Mouse (Mus musculus) G1E (cell line): ENCODE measurements around the gene Unc93a2.
"Not testable (repeated sequence)": the region's sequence is repeated elsewhere in the genome, so short reads cannot be mapped to it uniquely, and the experiment has no call there.

Experiments used
- CTCF ChIP-seq: IDR thresholded peaks from 2 replicates; pipeline ENCODE4 v1.5.1; 2012; ENCODE audit warnings: low read depth, low read length, inconsistent platforms, mixed read lengths
- POLR2AphosphoS5 ChIP-seq: IDR thresholded peaks from 2 replicates; pipeline ENCODE4 v1.6.1; 2012; ENCODE audit warnings: low read depth, low read length, inconsistent platforms; ENCODE audit not compliant: insufficient replicate concordance
- TAL1 ChIP-seq: conservative IDR thresholded peaks from 2 replicates; pipeline ENCODE4 v1.6.1; 2012; ENCODE audit warnings: low read depth, low read length, inconsistent platforms, mixed read lengths

- not testable (repeated sequence) for TF ChIP-seq POLR2AphosphoS5, CTCF, TAL1
Measured at GRCm38 (mm10) chr17:7369401-7369800, 15.9 kb downstream of the Unc93a2 start.
